In genomic region chr6:113936811-113937508, GRCm38 (mm10) we compare ENCODE assay signal across 11 mouse cellular contexts.
DNase-seq lines count a peak whose midpoint lies in the region; ATAC-seq and TF ChIP-seq lines count a peak whose summit lies in the region.
"Had no signal": no experiment of that assay in that cellular context is flagged by ENCODE, and none has a peak within 500 bp of the region (broad histone marks: within the 10 kb centered on the region; RNA-seq: fewer than 3 reads in every experiment).

No protein-coding gene starts in this region.

- 45% methylated on average over 6 of the region's 6 CpGs for WGBS in neural tube, embryonic 11.5 days
- 25% methylated on average over 6 of the region's 6 CpGs for WGBS in forebrain, postnatal 0 days

- TF ChIP-seq CTCF in forebrain, postnatal 0 days (IDR thresholded peaks at IDR 0.05; ENCODE audit: low read depth), result no peak

- no peaks in the 10 kb centered on the region for H3K9me3 ChIP-seq in neural tube, embryonic 11.5 days (ENCODE audit: control insufficient read depth, low read length)
- no peaks in the 10 kb centered on the region for H3K9me3 ChIP-seq in forebrain, postnatal 0 days (ENCODE audit: low read length)

- peak; percentile 60 for DNase-seq in neural tube, embryonic 11.5 days (ENCODE audit: low spot score)
- no peak for DNase-seq in neural tube, embryonic 10.5 days (ENCODE audit: extremely low spot score, low spot score)
- DNase-seq in forebrain, postnatal 0 days, result peak; percentile 41
- peak; percentile 45 for DNase-seq in lung, postnatal 10 days
- peak; percentile 89 for DNase-seq in retina, postnatal 1 day
- no peak for DNase-seq in cerebellum, adult 9-11 months
- DNase-seq in heart, postnatal 14 days, result no peak
- DNase-seq in adrenal gland, adult 2 months, result no peak
- DNase-seq: cerebellum, postnatal 36 days; heart, postnatal 4 days; kidney, postnatal 14 days had no signal

- intact Hi-C loops in heart, postnatal 14 days (cut with DNase I), result no loop called here

- no peak overlapping the region for H3K9ac ChIP-seq in neural tube, embryonic 11.5 days (ENCODE audit: low read length)
- no peak overlapping the region for H3K9ac ChIP-seq in forebrain, postnatal 0 days

- ATAC-seq in neural tube, embryonic 11.5 days (ENCODE audit: insufficient read depth, low FRiP score, low TSS enrichment), result peak; percentile 71
- ATAC-seq in forebrain, postnatal 0 days, result peak; percentile 59; the same call in 1 of the 2 replicates

- H3K27me3 ChIP-seq in neural tube, embryonic 11.5 days (ENCODE audit: control insufficient read depth, insufficient read depth, low read length), result no peaks in the 10 kb centered on the region
- no peaks in the 10 kb centered on the region for H3K27me3 ChIP-seq in forebrain, postnatal 0 days (ENCODE audit: insufficient read depth, low read length)

- H3K4me3 ChIP-seq in neural tube, embryonic 11.5 days (ENCODE audit: low read depth, low read length), result no peak overlapping the region
- no peak overlapping the region for H3K4me3 ChIP-seq in forebrain, postnatal 0 days (ENCODE audit: low read depth, low read length)

- peaks cover 7% of the 10 kb centered on the region for H3K4me1 ChIP-seq in neural tube, embryonic 11.5 days (ENCODE audit: control insufficient read depth, insufficient read depth, low read length)
- H3K4me1 ChIP-seq in forebrain, postnatal 0 days (ENCODE audit: insufficient read depth), result peaks cover 5% of the 10 kb centered on the region; the same call in 1 of the 2 replicates

- no peaks in the 10 kb centered on the region for H3K36me3 ChIP-seq in neural tube, embryonic 11.5 days (ENCODE audit: control insufficient read depth, insufficient read depth, low read length)
- no peaks in the 10 kb centered on the region for H3K36me3 ChIP-seq in forebrain, postnatal 0 days (ENCODE audit: insufficient read depth)

- no peak overlapping the region for H3K4me2 ChIP-seq in neural tube, embryonic 11.5 days (ENCODE audit: low read depth)
- H3K4me2 ChIP-seq in forebrain, postnatal 0 days (ENCODE audit: low read depth), result no peak overlapping the region

- H3K27ac ChIP-seq in neural tube, embryonic 11.5 days (ENCODE audit: low read depth, low read length), result 0 out of 2 replicates have a peak overlapping the region, but pooled peaks have one; percentile 27
- H3K27ac ChIP-seq in forebrain, postnatal 0 days (ENCODE audit: low read depth, low read length), result no peak overlapping the region

Comparison
In these comparisons a context has a peak if more than half of its experiments do, and no peak if none do; other contexts are left out.
1. DNase-seq: peak in neural tube, embryonic 11.5 days (single experiment), forebrain, postnatal 0 days (single experiment), lung, postnatal 10 days (single experiment) and retina, postnatal 1 day (single experiment); none in neural tube, embryonic 10.5 days (single experiment), cerebellum, adult 9-11 months (single experiment), heart, postnatal 14 days (0 of 2) and adrenal gland, adult 2 months (single experiment).